Mouse (Mus musculus): ENCODE results near the gene BC028528.
"Not testable (repeated sequence)": the region's sequence is repeated elsewhere in the genome, so short reads cannot be mapped to it uniquely, and the experiment has no call there.

The BC028528 gene

DNA sequence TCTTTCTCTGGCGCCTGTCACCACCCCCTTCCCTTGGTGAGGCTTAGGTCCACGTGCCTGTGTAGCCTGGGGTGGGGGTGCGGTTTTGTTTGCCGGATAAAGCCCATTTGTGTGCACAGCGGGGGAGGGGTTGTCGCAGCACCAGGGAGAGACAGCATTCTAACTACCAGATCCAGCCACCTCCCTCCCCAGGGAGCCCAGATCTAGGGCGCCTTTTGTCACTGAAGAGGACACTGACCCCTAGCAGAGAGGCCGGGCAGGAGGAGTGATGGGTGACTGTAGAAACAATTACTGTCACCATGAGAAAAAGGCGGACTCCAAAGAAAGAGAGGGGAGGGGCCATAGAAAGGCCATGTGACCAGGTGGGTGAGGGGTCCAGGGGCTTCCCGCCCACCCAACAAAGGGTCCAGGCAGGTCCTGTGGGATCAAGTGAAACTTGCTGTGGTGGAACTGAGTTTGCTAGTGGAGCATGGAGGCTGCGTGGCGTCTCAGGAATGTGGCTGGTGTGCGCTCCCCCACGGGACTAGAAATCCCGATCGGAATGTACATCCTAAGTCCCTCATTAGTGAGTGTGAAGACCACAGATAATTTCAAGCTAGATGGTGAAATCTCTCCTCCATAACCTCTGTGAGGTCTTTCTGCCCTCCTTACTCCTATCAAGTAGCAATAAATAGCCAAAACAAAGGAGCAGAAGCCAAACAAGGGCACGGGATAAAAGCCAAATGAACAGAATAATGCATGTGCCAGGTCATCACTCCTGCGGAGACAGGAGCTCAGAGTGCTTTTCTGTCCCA, 13.5 kb upstream of the BC028528 start:
- no peak for DNase-seq

- no peak for DNase-seq
Measured at GRCm38 (mm10) chr3:95904568-95904967, 12.8 kb upstream of the BC028528 start, which contains the start of gene Car14. TSS of gene Car14 (minus strand) at chr3:95904691.

- no peak for DNase-seq
Measured at GRCm38 (mm10) chr3:95903753-95904502, 12.1 kb upstream of the BC028528 start.

- DNase-seq: no peak
Measured at GRCm38 (mm10) chr3:95902643-95903042, 10.8 kb upstream of the BC028528 start.

DNA sequence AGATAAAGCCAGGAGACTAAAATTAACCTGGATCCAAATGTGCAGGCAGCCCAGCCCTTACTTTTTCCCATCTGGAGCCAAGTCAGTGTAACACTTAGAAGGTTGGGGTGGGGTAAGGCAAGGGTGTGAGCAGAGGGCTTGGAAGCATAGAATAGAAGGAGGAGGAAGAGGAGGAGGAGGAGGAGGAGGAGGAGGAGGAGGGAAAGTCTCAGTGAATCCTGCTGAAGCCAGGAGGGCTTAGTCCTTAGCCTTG, 10.5 kb upstream of the BC028528 start:
- DNase-seq: no peak

DNA sequence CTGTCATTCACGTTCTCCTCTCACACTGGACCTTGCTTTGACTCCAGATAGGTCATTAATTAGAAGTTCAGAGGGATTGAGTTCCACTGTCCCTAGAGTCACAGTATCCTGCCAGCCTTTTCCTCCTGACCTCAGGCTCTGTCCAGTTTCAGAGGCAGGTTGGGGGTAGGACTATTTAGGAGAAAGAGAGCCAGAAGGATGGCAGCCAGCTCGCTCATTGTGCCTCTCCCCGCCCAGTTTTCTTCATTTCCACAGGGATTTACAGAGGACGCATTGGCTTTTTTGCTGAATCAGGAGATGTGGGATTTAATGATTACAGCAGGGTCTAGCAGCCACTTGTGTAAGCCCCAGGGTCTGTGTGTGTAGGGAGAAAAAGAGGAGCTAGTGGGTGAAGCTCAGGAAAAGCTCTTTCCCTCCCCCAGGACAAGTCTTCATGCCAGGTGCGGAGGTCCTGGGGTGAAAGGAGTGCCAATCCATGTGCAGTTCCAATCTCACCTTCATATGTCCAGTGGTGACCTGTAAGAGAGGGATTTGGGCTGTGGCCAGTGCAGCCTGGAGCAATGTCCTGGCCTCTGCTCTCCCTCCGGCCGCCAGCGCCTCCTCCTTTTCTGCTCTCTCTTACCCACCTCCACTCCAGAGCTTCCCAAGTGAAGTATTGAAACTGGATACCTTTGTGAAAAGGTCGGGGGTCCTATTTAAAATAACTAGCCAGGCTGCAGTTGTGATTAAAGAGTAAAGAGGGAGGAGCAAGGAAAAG, 10.0 kb upstream of the BC028528 start:
- no peak for DNase-seq

DNA sequence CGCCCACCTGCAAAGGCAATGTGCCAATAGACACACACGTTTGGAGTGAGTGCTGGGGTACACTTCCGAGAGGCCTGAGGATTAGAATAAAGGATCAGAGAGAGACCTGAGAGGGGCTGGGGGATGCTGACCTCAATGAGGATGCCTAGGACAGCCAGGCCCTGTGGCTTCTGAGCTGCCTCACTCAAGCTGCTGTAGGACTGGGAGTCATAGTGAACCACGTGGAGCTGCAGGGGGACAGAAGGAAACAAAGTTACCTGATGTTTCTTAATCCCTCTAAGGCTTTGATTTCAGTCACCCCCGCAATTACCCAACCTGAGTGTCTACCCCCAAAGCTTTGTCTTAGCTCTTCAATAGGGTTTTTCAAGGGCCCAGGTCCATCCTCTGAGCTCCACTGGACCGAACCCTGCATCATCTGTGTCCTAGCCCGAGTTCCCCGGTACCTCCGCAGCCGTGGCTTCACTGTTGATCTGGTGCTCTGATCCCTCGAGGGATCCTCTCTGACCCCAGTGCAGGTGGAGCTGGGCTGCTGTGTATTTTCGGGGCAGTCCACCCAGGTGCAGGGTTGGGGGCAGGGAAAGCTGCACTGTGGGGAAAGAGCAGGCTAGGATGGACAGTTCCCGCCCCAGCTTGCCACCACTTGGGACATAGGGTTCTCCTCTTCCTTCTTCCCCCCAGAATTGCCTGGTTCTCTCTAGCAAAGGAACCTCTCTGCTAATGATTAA, 8.2 kb upstream of the BC028528 start:
- DNase-seq: no peak

DNA sequence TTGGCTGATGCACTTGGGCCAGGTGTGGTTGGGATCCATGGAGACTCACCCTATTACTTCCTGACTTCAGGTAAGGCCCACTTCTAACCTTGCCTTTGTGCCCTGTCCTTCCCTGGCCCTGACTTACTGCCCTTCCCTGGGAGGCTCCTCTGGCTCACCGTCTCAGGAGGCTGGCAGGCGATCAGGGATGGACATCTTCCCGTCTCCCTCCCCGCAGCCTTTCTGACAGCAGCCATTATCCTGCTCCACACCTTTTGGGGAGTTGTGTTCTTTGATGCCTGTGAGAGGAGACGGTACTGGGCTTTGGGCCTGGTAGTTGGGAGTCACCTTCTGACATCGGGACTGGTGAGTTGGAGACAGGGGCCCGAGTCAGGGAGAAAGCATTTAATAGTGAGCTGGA, 3.7 kb upstream of the BC028528 start:
- not testable (repeated sequence) for DNase-seq

DNA sequence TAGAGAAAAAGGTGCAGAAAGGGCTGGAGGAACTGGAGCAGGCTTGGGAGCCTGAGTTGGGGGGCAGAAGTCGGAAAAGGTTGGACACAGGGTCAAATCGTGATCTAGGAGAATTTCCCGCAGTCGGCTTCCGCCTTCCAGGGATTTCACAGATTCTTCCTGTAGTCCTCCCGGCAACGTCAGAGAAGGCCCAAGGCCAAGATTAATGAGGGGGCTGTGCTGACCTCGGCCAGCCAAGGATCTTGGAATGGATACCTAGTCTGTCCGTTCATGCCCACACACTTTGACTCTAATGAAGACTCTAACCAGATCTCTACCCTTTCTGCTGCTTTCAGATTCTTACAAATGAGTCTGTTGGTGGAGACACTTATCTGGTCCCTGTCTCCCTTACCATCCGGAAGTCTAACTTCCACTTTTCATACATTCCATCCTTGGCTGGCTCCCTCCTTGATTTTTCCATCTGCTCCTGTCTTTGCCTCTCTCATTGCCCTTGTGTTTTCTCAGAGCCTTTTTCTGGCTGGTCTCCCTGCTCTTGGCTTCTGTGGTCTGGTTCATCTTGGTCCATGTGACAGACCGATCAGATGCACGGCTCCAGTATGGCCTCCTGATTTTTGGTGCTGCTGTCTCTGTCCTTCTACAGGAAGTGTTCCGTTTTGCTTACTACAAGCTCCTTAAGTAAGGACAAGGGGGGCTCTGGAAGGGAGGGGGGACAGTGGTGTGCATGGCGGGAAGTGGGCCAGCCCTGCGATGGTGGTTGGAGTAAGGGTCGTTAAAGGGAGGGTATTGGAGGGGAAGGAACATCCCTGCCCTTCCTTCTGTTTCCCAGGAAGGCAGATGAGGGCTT, 2.7 kb upstream of the BC028528 start:
- DNase-seq: no peak

- peak; percentile 90 to 95 for DNase-seq
Measured at GRCm38 (mm10) chr3:95893606-95894316, 2.0 kb upstream of the BC028528 start, which contains the start of gene Aph1a. TSS of gene Aph1a (plus strand) at chr3:95893969.

- no peak for DNase-seq
Measured at GRCm38 (mm10) chr3:95893126-95893525, 1.3 kb upstream of the BC028528 start.

DNA sequence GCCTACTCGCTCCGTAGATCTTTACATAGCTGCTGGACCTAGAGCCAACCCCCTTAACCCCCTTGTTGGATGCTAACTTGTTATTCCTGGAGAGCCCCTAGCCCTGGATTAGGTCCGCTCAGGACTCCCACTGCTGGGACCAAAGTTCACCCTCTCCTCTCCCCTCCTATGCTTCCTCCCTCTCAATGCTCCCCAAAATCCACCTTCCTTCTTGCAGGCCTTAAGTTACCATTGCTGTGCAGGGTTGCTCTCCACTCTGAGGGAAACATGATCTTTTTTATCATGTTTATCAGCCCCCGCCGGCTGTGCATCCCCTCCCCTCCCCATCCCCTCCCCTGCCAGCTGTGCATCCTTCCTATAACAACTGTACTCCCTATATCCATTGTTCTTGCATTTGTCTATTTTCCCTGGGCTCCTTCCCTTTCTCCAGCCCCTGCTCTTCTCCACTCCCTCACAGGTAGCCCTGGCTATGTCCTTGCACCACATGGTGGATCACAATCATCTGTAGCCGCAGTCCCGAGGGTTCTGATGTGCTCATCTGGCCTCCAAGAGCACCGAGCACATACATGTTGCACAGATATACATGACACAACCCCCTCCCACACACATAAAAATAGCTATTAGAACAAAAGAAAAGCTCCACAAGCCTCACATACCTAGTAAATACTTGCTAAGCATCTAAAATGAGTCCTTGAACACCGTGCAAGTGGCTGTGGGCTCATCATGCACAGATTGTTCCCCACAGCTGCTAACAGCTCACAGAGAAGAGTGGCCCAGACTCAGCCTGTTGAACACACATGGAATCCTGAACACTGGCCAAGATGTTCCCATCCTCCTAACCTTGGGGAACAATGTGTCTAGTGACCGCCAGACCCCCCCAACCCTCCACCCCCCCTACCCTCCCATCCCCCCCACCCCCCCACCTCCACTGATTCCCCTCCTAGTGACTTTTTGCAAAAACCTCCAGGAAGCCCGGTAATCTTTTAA, 554 bp upstream of the BC028528 start:
- no peak for DNase-seq

- DNase-seq: no peak
Measured at GRCm38 (mm10) chr3:95889664-95890063, 2.1 kb downstream of the BC028528 start.

DNA sequence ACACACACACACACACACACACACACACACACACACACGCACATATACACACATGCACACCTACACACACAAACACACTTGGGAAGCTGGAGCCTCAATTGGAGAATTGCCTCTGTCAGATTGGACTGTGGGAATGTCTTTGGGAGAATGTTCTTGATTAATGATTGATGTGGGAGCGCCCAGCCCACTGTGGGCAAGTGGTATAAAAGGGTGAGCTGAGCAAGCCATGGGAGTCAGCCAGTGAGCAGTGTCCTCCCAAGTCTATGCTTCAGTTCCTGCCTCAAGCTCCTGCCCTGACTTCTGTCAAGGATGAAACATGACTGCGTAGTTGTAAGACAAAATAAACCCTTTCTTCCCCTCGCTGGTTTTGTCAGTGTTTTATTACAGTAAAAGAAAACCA, 4.2 kb downstream of the BC028528 start:
- DNase-seq: no peak

GRCm38 (mm10) chr3:95884400-95884799, 7.4 kb downstream of the BC028528 start:
- no peak for DNase-seq

GRCm38 (mm10) chr3:95882816-95883425, 8.9 kb downstream of the BC028528 start:
- peak; percentile 35 to 70 for DNase-seq

DNA sequence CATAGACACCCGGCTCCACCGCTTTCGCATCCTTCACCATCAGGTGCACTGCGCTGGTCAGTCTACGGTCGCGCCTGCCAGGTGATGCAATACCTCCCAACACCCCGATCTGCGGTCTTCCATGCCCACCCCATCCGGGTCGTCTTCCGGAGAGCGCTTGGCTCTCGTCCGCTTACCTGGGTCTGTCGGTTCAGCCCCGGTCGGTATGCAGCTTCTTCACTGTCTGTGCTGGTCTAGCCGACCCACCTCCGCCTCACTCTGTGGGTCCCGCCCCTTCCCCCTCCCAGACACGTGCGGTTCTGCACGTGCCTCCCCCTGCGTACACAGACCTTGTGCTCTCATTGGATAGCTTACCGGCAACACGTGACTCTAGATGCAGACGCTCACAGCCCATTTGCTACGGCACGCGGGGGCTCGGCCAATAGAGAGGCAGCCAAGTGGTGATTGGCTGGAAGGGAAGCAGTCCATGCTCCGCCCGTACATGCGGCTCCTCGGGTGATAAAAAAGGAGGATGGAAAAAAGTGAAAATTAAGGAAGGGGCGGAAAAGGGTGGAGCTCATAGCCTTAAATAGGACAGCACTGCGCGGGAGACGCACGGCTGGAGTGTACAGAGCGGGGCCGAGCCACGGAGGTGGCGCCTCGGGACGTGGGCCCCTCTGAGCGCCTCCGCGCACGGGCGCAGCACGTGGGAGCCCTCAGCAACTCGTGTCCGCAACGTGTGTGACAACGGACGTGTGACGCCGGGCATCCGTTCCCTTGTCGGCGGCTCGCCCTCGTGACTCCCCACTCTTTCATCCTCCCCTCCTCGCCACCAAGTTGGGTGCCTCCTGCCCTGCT, 9.6 kb downstream of the BC028528 start, which contains the start of gene Ciart:
Gene Ciart (minus strand): TSS at position 273 of the 837 bp plus-strand sequence.
- DNase-seq: peak; percentile 78 to 82

GRCm38 (mm10) chr3:95879063-95879462, 12.7 kb downstream of the BC028528 start:
- DNase-seq: no peak

Data from spleen, adult 18-20 months (tissue).